Mouse (Mus musculus): ENCODE results near the gene Tnfrsf26. TPM values are rescaled to one million over a fixed set of nuclear protein-coding genes. Genes with fewer than 3 reads are reported as not detected.
A peak's percentile ranks its signal among the peaks of the same experiment; 100 is the strongest.

Tnfrsf26 gene
- polyA plus RNA-seq, 1 experiment = 4.3 TPM

DNA sequence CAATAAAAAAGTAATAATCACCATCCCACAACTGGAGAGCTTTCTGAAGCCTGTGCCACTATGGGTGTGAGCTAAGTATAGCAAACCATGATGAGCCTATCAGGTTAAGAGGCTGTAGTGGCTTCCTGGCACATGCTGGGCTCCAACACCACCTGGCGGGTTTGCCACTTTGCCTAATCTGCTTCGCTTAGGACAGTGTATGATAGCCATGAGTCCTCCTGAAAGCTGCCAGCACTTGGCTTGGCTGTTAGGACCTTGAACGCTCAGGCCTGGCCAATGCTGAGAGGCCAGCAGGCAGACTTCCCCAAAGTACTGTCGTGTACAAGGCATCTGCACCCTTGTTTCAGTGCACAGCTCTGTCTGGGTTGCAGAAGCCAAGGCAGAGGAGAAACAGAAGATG lies 40.5 kb downstream of the Tnfrsf26 start:
- TF ChIP-seq POLR2A (IDR thresholded peaks at IDR 0.05; ENCODE audit: borderline replicate concordance, control insufficient read depth, low read depth, low read length) (no peak), CTCF (IDR thresholded peaks at IDR 0.05; ENCODE audit: control insufficient read depth, insufficient read depth, low read length) (no peak)
- Histone ChIP-seq H3K4me1 (ENCODE audit: control insufficient read depth, insufficient read depth, low read length) (no peaks in the 10 kb centered on the region), H3K4me3 (replicated peaks; ENCODE audit: control insufficient read depth, low read depth, low read length) (no peak overlapping the region), H3K27ac (ENCODE audit: control insufficient read depth, insufficient read depth, low read depth, low read length, poor library complexity) (no peak overlapping the region)
- WGBS = 85% methylated on average over 4 of the region's 4 CpGs

DNA sequence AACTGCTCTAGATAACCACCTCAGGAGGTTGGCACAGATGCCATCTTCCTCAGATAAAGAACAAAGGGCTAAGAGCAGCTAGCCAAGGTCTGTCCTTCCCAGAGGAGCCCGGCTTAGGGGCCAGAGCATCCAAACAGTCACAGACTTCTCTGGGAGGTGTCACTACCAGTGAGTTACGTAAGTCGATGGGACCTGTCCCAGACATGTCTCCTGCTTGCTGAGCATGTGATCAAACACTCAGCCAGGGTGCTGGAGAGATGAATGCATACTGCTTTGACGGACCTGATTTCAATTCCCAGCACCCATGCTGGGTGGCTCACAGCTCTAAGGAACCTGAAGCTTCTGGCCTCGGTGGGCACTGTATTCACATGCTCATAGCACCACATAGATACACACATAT lies 40.9 kb downstream of the Tnfrsf26 start:
- TF ChIP-seq POLR2A (IDR thresholded peaks at IDR 0.05; ENCODE audit: borderline replicate concordance, control insufficient read depth, low read depth, low read length) (no peak), CTCF (IDR thresholded peaks at IDR 0.05; ENCODE audit: control insufficient read depth, insufficient read depth, low read length) (no peak)
- WGBS = 86% methylated on average over 5 of the region's 5 CpGs
- Histone ChIP-seq H3K27ac (ENCODE audit: control insufficient read depth, insufficient read depth, low read depth, low read length, poor library complexity) (no peak overlapping the region), H3K4me3 (replicated peaks; ENCODE audit: control insufficient read depth, low read depth, low read length) (no peak overlapping the region), H3K4me1 (ENCODE audit: control insufficient read depth, insufficient read depth, low read length) (no peaks in the 10 kb centered on the region)

DNA sequence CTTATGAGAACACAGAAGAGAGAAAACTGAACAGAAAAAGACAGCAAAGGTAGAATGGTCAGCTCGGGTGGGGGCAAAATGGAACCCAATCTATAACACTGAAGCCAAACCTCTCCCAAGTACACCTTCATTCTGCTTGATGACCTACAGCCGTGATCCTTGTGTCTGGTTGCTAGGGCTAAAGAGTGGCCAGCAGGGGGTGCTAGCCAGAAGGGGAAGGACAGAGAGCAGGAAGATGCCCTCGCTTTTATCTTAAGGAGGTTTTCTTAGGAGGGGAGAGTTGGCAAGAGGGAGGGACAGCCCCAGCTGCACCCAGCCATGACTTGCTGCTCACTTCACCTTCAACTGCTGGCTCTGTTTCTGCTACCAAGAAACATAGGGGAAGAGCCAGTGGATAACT lies 44.6 kb downstream of the Tnfrsf26 start:
- TF ChIP-seq POLR2A (IDR thresholded peaks at IDR 0.05; ENCODE audit: borderline replicate concordance, control insufficient read depth, low read depth, low read length) (no peak), CTCF (IDR thresholded peaks at IDR 0.05; ENCODE audit: control insufficient read depth, insufficient read depth, low read length) (peak; percentile 93)
- Histone ChIP-seq H3K27ac (ENCODE audit: control insufficient read depth, insufficient read depth, low read depth, low read length, poor library complexity) (no peak overlapping the region), H3K4me1 (ENCODE audit: control insufficient read depth, insufficient read depth, low read length) (no peaks in the 10 kb centered on the region), H3K4me3 (replicated peaks; ENCODE audit: control insufficient read depth, low read depth, low read length) (no peak overlapping the region)
- WGBS = 21% methylated on average over 3 of the region's 3 CpGs

DNA sequence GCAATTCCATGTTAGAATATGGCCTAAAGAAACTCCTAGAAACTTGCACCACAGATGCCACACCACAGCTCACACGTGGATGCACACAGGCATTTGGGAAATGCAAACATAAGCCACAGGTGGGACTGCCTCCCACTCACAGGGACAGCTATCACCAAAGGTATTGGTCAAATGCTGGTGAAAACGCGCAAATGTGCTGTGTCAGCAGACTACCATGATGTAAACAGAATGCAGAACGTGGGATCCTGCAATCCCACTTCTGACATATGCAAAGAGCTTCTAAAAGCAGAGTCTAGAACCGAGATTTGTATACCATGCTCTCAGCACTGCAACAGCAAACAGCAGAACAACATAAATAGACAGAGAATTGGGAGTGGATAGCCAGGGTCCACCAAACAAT lies 45.5 kb downstream of the Tnfrsf26 start:
- no peak for TF ChIP-seq POLR2A (IDR thresholded peaks at IDR 0.05; ENCODE audit: borderline replicate concordance, control insufficient read depth, low read depth, low read length)
- no peak for TF ChIP-seq CTCF (IDR thresholded peaks at IDR 0.05; ENCODE audit: control insufficient read depth, insufficient read depth, low read length)
- Histone ChIP-seq H3K4me3 (replicated peaks; ENCODE audit: control insufficient read depth, low read depth, low read length) (no peak overlapping the region), H3K4me1 (ENCODE audit: control insufficient read depth, insufficient read depth, low read length) (no peaks in the 10 kb centered on the region), H3K27ac (ENCODE audit: control insufficient read depth, insufficient read depth, low read depth, low read length, poor library complexity) (no peak overlapping the region)
- WGBS = 83% methylated on average over 5 of the region's 5 CpGs

DNA sequence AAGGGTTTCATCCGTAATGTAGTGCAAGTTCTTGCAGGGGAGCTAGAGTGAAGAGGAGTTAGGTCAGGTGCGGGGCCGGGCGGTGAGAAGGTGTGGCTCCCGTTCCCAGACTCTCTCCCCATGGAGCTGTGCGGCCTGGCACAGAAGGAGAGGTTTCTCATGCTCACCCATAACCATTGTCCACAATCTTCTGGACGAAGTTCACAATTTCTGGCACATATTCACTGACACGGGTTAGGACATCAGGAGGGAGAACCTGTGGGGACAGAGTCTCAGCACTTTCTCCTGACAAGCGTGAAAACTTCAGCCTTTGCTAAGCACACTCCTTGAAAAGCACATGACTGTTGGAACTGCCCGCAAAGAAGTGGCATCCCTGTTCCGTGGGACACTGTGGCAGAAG lies 52.8 kb downstream of the Tnfrsf26 start:
- Histone ChIP-seq H3K4me1 (ENCODE audit: control insufficient read depth, insufficient read depth, low read length) (peaks cover 2% of the 10 kb centered on the region; the same call in 1 of the 2 replicates), H3K4me3 (replicated peaks; ENCODE audit: control insufficient read depth, low read depth, low read length) (no peak overlapping the region), H3K27ac (ENCODE audit: control insufficient read depth, insufficient read depth, low read depth, low read length, poor library complexity) (no peak overlapping the region)
- WGBS = 94% methylated on average over 11 of the region's 11 CpGs
- TF ChIP-seq POLR2A (IDR thresholded peaks at IDR 0.05; ENCODE audit: borderline replicate concordance, control insufficient read depth, low read depth, low read length) = no peak

DNA sequence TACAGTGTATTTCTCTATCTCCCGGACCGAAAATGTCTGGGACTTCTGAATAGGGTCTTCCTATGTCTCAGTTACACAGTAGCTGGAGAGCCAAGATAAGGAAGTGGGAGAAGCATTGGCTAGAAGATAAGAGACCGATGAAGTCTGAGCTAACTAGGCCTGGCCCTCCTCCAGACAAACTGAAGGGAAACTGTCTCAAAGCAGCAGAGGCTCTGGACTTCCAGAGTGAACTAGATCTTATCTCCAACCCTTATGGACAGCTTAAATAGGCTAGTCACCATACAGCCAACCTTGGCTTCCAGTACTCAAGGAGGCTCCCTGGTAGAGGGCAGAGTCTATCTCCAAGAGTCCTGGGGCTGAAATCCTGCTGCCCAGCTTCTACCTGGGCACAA lies 62.9 kb downstream of the Tnfrsf26 start:
- 25% methylated on average over 3 of the region's 3 CpGs for WGBS
- no peak overlapping the region for H3K4me3 ChIP-seq (replicated peaks; ENCODE audit: control insufficient read depth, low read depth, low read length)
- H3K27ac ChIP-seq (ENCODE audit: control insufficient read depth, insufficient read depth, low read depth, low read length, poor library complexity) = peak overlapping the region; percentile 70

DNA sequence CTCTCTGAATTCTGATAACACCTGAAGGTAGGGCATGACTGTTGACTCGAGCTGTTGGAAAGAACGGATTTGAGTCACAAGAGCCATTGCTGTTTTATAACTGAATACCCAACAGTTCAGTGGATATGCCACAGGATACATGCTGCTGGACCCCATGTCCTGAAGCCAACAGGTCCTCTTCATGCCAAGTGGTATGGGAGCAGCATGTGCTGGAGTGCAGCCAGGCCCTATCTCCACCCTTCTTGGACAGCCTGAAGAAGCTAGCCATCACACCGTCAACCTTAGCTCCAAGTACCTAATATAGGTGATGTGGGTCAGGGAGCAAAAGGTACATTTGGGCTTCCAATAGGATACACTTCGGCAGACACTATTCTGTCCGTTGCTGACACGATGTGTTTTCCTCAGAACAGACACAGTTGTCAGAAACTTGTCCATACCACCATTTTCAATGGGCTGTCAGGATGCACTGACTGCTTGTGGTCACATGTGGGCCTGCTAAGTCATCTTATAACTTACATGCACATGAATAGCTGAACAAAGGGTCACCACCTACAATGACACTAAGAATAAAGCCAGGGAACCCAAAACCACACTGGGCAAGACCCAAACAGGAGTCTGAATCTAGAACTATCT lies 63.4 kb downstream of the Tnfrsf26 start:
- WGBS = 49% methylated on average over 6 of the region's 6 CpGs
- H3K4me1 ChIP-seq (ENCODE audit: control insufficient read depth, insufficient read depth, low read length) = peaks cover 2% of the 10 kb centered on the region
- TF ChIP-seq POLR2A (IDR thresholded peaks at IDR 0.05; ENCODE audit: borderline replicate concordance, control insufficient read depth, low read depth, low read length) (no peak), CTCF (IDR thresholded peaks at IDR 0.05; ENCODE audit: control insufficient read depth, insufficient read depth, low read length) (no peak)

More for the DNA sequence above, 62.9 kb downstream of the Tnfrsf26 start:
- TF ChIP-seq POLR2A (IDR thresholded peaks at IDR 0.05; ENCODE audit: borderline replicate concordance, control insufficient read depth, low read depth, low read length) = no peak
- no peak for TF ChIP-seq CTCF (IDR thresholded peaks at IDR 0.05; ENCODE audit: control insufficient read depth, insufficient read depth, low read length)
- peaks cover 2% of the 10 kb centered on the region for H3K4me1 ChIP-seq (ENCODE audit: control insufficient read depth, insufficient read depth, low read length)

DNA sequence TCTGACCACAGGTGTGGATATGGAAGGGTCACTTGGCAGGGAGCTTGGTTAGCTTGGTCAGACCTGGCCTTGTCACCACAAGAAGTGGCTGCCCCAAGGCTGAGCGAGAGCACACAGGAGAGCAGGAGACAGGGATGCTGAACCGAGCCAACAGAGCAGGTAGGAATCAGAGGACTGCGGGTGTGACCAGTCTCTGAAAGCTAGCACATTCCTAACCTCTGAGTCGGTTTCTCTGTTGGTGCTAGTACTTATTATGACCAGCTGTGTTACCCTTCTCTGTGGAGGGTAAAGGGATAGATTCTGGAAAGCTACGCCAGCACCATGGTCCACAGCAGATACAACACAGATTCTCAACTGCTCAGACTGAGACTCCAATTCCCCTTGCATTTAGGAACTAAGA lies 64.7 kb downstream of the Tnfrsf26 start:
- Histone ChIP-seq H3K4me3 (replicated peaks; ENCODE audit: control insufficient read depth, low read depth, low read length) (no peak overlapping the region), H3K27ac (ENCODE audit: control insufficient read depth, insufficient read depth, low read depth, low read length, poor library complexity) (no peak overlapping the region; the same call in 1 of the 2 replicates), H3K4me1 (ENCODE audit: control insufficient read depth, insufficient read depth, low read length) (peaks cover 2% of the 10 kb centered on the region)
- 94% methylated on average over 5 of the region's 5 CpGs for WGBS
- TF ChIP-seq CTCF (IDR thresholded peaks at IDR 0.05; ENCODE audit: control insufficient read depth, insufficient read depth, low read length) (no peak), POLR2A (IDR thresholded peaks at IDR 0.05; ENCODE audit: borderline replicate concordance, control insufficient read depth, low read depth, low read length) (no peak)

More for the DNA sequence above, 63.4 kb downstream of the Tnfrsf26 start:
- Histone ChIP-seq H3K27ac (ENCODE audit: control insufficient read depth, insufficient read depth, low read depth, low read length, poor library complexity) (peak overlapping the region; percentile 67), H3K4me3 (replicated peaks; ENCODE audit: control insufficient read depth, low read depth, low read length) (no peak overlapping the region)

Other genes with a start within 250 kb of the Tnfrsf26 start
- gene Cdkn1c, start 167.7 kb downstream of the Tnfrsf26 start, polyA plus RNA-seq (2011; ENCODE audit: insufficient read depth, insufficient read length, low replicate concordance, missing spikeins) = 4.3 and 8.0 TPM in 2 replicates
- gene Slc22a18, start 155.0 kb downstream of the Tnfrsf26 start, polyA plus RNA-seq (2011; ENCODE audit: insufficient read depth, insufficient read length, low replicate concordance, missing spikeins) = 3.3 TPM in 1 of 2 replicates, not detected in the other
- 9.1 TPM in 1 of 2 replicates, not detected in the other for gene Phlda2, start 125.6 kb downstream of the Tnfrsf26 start, polyA plus RNA-seq (2011; ENCODE audit: insufficient read depth, insufficient read length, low replicate concordance, missing spikeins)
- gene Nap1l4, start 79.6 kb downstream of the Tnfrsf26 start, polyA plus RNA-seq (2011; ENCODE audit: insufficient read depth, insufficient read length, low replicate concordance, missing spikeins) = 104 and 143 TPM in 2 replicates
- 86.2 and 209 TPM in 2 replicates for gene Cars, start 28.6 kb downstream of the Tnfrsf26 start, polyA plus RNA-seq (2011; ENCODE audit: insufficient read depth, insufficient read length, low replicate concordance, missing spikeins)
- gene Tnfrsf22, start 20.9 kb upstream of the Tnfrsf26 start, polyA plus RNA-seq (2011; ENCODE audit: insufficient read depth, insufficient read length, low replicate concordance, missing spikeins) = 0.57 TPM in 1 of 2 replicates, not detected in the other
- gene Tnfrsf23, start 57.1 kb upstream of the Tnfrsf26 start, polyA plus RNA-seq (2011; ENCODE audit: insufficient read depth, insufficient read length, low replicate concordance, missing spikeins) = 0.85 and 1.3 TPM in 2 replicates
- 3.4 and 6.7 TPM in 2 replicates for gene Osbpl5, start 128.3 kb upstream of the Tnfrsf26 start, polyA plus RNA-seq (2011; ENCODE audit: insufficient read depth, insufficient read length, low replicate concordance, missing spikeins)
- not detected in 2 replicates for gene Mrgprg, start 138.3 kb upstream of the Tnfrsf26 start, polyA plus RNA-seq (2011; ENCODE audit: insufficient read depth, insufficient read length, low replicate concordance, missing spikeins)
- 0.52 TPM in 1 of 2 replicates, not detected in the other for gene Mrgpre, start 155.8 kb upstream of the Tnfrsf26 start, polyA plus RNA-seq (2011; ENCODE audit: insufficient read depth, insufficient read length, low replicate concordance, missing spikeins)
- gene Nadsyn1, start 194.1 kb upstream of the Tnfrsf26 start, polyA plus RNA-seq (2011; ENCODE audit: insufficient read depth, insufficient read length, low replicate concordance, missing spikeins) = 2.3 and 4.4 TPM in 2 replicates
- 7.4 and 8.5 TPM in 2 replicates for gene Dhcr7, start 194.4 kb upstream of the Tnfrsf26 start, polyA plus RNA-seq (2011; ENCODE audit: insufficient read depth, insufficient read length, low replicate concordance, missing spikeins)
- not detected in 2 replicates for gene Gm498, start 238.1 kb upstream of the Tnfrsf26 start, polyA plus RNA-seq (2011; ENCODE audit: insufficient read depth, insufficient read length, low replicate concordance, missing spikeins)

Measured in bone marrow, adult 2 months (tissue).